Mouse (Mus musculus) liver, embryonic 15.5 days (tissue): ENCODE measurements at regions not wholly inside any gene's neighbourhood (a gene's known extent, or its start where the extent isn't known, plus 50 kb on each side); places are given as distances from the start of the nearest gene placed in this dataset.

Experiments
- ATAC-seq: fragments of 200-750 bp; cut with Nextera tagmentation; 2 replicates; pipeline ENCODE4 v1.8.0; 2017; ENCODE audit warnings: moderate number of reproducible peaks, mild to moderate bottlenecking, moderate library complexity; ENCODE audit not compliant: insufficient read depth
- H3K27ac ChIP-seq: fragments of 300-500 bp; sonication (generic); replicated peaks from 2 replicates; pipeline ENCODE4 v1.5.1; 2015; ENCODE audit warnings: mild to moderate bottlenecking, inconsistent platforms
- H3K27me3 ChIP-seq: fragments of 300-500 bp; sonication (generic); 2 replicates; pipeline ENCODE4 v1.6.1; 2015; ENCODE audit warnings: mild to moderate bottlenecking, inconsistent platforms
- H3K36me3 ChIP-seq: fragments of 300-500 bp; sonication (generic); replicated peaks from 2 replicates; pipeline ENCODE4 v1.6.1; 2015; ENCODE audit warnings: moderate library complexity, mild to moderate bottlenecking, inconsistent platforms
- H3K4me1 ChIP-seq: fragments of 300-500 bp; sonication (generic); replicated peaks from 2 replicates; pipeline ENCODE4 v1.6.1; 2015; ENCODE audit warnings: inconsistent platforms
- H3K4me2 ChIP-seq: fragments of 300-500 bp; sonication (generic); 2 replicates; pipeline ENCODE4 v1.6.1; 2015; ENCODE audit warnings: moderate library complexity, mild to moderate bottlenecking, inconsistent platforms
- H3K4me3 ChIP-seq: fragments of 300-500 bp; sonication (generic); replicated peaks from 2 replicates; pipeline ENCODE4 v1.5.1; 2015; ENCODE audit warnings: mild to moderate bottlenecking, inconsistent platforms
- H3K9ac ChIP-seq: fragments of 300-500 bp; sonication (generic); 2 replicates; pipeline ENCODE4 v1.6.1; 2015; ENCODE audit warnings: moderate library complexity, mild to moderate bottlenecking, inconsistent platforms
- H3K9me3 ChIP-seq: fragments of 300-500 bp; sonication (generic); replicated peaks from 2 replicates; pipeline ENCODE4 v1.6.1; 2016; ENCODE audit warnings: inconsistent platforms
- WGBS: fragments of 180-500 bp; shearing (Covaris S2); methylation state at CpG from one replicate; pipeline ENCODE4 v1.1.7; 2015; ENCODE audit warnings: mixed read lengths; ENCODE audit not compliant: insufficient replicate concordance; 5-methylcytosine and 5-hydroxymethylcytosine counted together

DNA sequence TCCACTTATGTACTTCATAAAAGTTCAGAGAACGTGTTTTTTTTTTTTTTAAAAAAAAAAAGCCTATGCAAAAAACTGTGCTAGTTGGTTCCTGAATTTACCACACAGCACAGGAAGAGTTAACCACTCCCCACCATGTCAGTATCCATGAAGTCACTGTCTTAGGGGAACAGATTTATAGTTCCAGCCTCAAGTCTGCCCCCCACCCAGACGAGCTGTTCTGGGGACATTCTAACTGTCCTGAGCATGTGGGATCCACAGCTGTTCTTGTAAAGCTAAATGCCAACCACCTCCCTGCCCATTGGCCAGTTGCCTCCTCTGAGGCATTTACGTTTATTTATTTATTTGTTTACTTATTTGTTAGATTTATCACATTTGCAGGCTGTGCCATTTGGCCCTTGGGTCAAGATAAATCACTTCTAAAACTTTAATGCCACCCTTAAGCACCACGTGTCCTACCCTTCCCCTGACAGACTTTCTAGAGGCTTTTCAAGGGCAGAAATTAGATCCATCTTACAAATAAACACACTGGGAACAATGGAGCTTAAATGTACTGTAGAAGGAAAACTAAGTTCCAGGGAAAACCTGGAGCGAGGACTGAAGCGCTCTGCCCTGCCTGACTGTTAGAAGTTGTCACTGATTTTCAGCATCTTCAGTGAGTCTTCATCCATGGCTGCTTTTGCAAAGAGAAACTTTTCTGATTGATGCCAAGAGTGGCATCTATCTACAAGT lies 343.7 kb upstream of the Nfe2l3 start:
- H3K9ac ChIP-seq: no peak overlapping the region
- no peaks in the 10 kb centered on the region; the same call in 1 of the 2 replicates for H3K4me1 ChIP-seq
- H3K4me3 ChIP-seq: no peak overlapping the region
- ATAC-seq: no peak
- WGBS: 36% methylated on average over 6 of the region's 6 CpGs
- no peaks in the 10 kb centered on the region for H3K9me3 ChIP-seq
- no peaks in the 10 kb centered on the region for H3K27me3 ChIP-seq
- H3K4me2 ChIP-seq: no peak overlapping the region
- no peak overlapping the region for H3K27ac ChIP-seq
- no peaks in the 10 kb centered on the region for H3K36me3 ChIP-seq

GRCm38 (mm10) chr6:51093196-51093595 lies 339.3 kb upstream of the Nfe2l3 start:
- Histone ChIP-seq H3K9ac (no peak overlapping the region), H3K36me3 (no peaks in the 10 kb centered on the region), H3K27me3 (no peaks in the 10 kb centered on the region), H3K27ac (no peak overlapping the region), H3K4me3 (no peak overlapping the region), H3K9me3 (no peaks in the 10 kb centered on the region), H3K4me1 (no peaks in the 10 kb centered on the region; the same call in 1 of the 2 replicates), H3K4me2 (no peak overlapping the region)
- no peak for ATAC-seq
- 67% methylated on average over 4 of the region's 4 CpGs for WGBS

DNA sequence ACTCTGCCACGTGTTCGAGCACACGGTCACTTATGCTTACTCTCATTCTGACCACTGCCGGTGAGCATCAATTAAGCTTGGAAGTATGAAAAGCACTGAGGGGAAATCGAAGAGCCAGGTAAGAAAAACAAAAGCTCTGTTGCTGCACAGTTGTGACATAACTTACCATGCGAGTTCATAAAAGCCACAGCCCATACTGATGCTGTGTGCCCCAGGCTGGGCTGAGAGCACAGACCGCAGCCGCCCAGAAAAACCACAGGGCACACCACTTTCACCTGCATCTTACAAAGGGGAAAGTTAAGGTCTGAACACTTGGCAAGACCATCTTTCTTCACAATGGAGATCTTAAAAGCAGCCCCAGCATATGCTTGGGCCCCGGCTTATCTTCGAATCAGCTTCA lies 338.2 kb upstream of the Nfe2l3 start:
- Histone ChIP-seq H3K27me3 (no peaks in the 10 kb centered on the region), H3K4me2 (no peak overlapping the region), H3K9me3 (no peaks in the 10 kb centered on the region), H3K36me3 (no peaks in the 10 kb centered on the region), H3K27ac (no peak overlapping the region), H3K4me3 (no peak overlapping the region), H3K4me1 (no peaks in the 10 kb centered on the region), H3K9ac (no peak overlapping the region)
- WGBS: 72% methylated on average over 10 of the region's 10 CpGs
- no peak for ATAC-seq

DNA sequence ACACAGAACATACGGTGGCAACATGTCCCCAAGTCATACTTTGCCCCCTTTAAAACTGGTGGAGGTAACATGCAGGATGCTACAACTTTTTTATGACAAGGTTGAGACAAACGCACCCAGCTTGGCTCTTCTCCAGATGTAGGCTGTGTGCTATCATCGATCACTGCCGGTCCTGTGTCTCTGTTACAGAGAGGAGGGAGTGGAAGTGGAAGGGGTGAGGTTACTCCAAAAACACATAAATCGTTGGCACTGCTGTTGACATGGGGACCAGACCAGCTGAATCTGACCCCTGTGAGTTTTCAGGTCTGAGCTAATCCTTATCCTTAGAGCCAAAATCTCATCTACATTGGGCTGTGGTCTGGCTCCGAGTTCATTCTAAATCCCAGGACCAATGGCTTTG lies 335.0 kb upstream of the Nfe2l3 start:
- 64% methylated on average over 6 of the region's 6 CpGs for WGBS
- no peak for ATAC-seq
- Histone ChIP-seq H3K4me2 (no peak overlapping the region), H3K4me3 (no peak overlapping the region), H3K27ac (no peak overlapping the region), H3K36me3 (no peaks in the 10 kb centered on the region), H3K27me3 (no peaks in the 10 kb centered on the region), H3K9me3 (no peaks in the 10 kb centered on the region), H3K9ac (no peak overlapping the region), H3K4me1 (no peaks in the 10 kb centered on the region)

- Histone ChIP-seq H3K4me2 (no peak overlapping the region), H3K4me1 (no peaks in the 10 kb centered on the region), H3K4me3 (no peak overlapping the region), H3K9me3 (no peaks in the 10 kb centered on the region), H3K36me3 (no peaks in the 10 kb centered on the region), H3K27ac (no peak overlapping the region), H3K27me3 (no peaks in the 10 kb centered on the region), H3K9ac (no peak overlapping the region)
- WGBS: 44% methylated on average over 4 of the region's 4 CpGs
- no peak for ATAC-seq
Observed at GRCm38 (mm10) chr6:51100341-51100740, 332.1 kb upstream of the Nfe2l3 start.

- no peaks in the 10 kb centered on the region for H3K27me3 ChIP-seq
- WGBS: 56% methylated on average over 4 of the region's 4 CpGs
- no peak overlapping the region for H3K27ac ChIP-seq
Observed at GRCm38 (mm10) chr6:51103236-51103635, 329.2 kb upstream of the Nfe2l3 start.

GRCm38 (mm10) chr6:51104336-51104735 lies 328.1 kb upstream of the Nfe2l3 start:
- Histone ChIP-seq H3K36me3 (no peaks in the 10 kb centered on the region), H3K4me1 (no peaks in the 10 kb centered on the region), H3K27ac (no peak overlapping the region), H3K4me3 (no peak overlapping the region), H3K9ac (no peak overlapping the region), H3K4me2 (no peak overlapping the region), H3K9me3 (no peaks in the 10 kb centered on the region), H3K27me3 (no peaks in the 10 kb centered on the region)
- 64% methylated on average over 5 of the region's 5 CpGs for WGBS
- no peak for ATAC-seq

More at GRCm38 (mm10) chr6:51103236-51103635, 329.2 kb upstream of the Nfe2l3 start:
- ATAC-seq: no peak
- no peaks in the 10 kb centered on the region for H3K4me1 ChIP-seq
- no peaks in the 10 kb centered on the region for H3K36me3 ChIP-seq
- H3K4me2 ChIP-seq: no peak overlapping the region
- H3K9me3 ChIP-seq: no peaks in the 10 kb centered on the region
- H3K9ac ChIP-seq: no peak overlapping the region
- H3K4me3 ChIP-seq: no peak overlapping the region

DNA sequence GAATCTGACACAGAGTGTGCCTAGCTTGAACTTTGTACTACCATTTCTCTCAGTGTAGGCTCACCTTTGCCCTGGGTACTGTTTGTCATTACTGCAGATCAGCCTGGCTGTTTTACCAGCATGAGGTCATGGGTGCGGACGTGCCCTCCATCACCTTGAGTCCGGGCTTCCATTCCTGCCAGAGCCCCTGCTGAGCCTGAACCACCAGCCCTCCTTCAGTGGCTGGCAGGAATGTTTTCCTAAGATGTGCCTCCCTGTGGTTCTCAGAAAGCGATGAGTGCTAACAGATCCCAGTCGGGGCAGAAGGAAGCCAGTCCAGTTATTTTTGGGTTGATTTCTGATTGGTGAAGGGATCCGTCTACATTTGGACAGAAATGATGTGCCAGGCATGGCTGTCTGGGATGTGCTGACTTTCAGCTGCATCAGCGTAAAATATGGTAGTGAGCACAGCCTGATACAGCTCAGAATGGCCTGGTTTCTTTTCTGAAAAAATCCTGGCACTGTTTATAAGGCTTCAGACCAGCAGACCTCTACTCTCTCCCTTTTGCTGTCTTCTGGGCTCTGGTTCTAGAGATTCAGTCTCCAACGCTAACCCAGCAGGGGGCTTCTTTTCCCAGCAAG lies 324.0 kb upstream of the Nfe2l3 start:
- WGBS: 46% methylated on average over 8 of the region's 8 CpGs
- H3K4me3 ChIP-seq: no peak overlapping the region
- H3K4me1 ChIP-seq: no peaks in the 10 kb centered on the region
- no peaks in the 10 kb centered on the region for H3K27me3 ChIP-seq
- H3K9ac ChIP-seq: no peak overlapping the region
- no peaks in the 10 kb centered on the region for H3K36me3 ChIP-seq
- ATAC-seq: no peak
- H3K27ac ChIP-seq: no peak overlapping the region
- H3K4me2 ChIP-seq: no peak overlapping the region
- H3K9me3 ChIP-seq: no peaks in the 10 kb centered on the region

GRCm38 (mm10) chr6:51110596-51110995 lies 321.9 kb upstream of the Nfe2l3 start:
- H3K4me3 ChIP-seq: no peak overlapping the region
- no peak overlapping the region for H3K4me2 ChIP-seq
- H3K27me3 ChIP-seq: no peaks in the 10 kb centered on the region
- ATAC-seq: no peak
- no peak overlapping the region for H3K9ac ChIP-seq
- no peaks in the 10 kb centered on the region for H3K36me3 ChIP-seq
- no peaks in the 10 kb centered on the region for H3K9me3 ChIP-seq
- no peaks in the 10 kb centered on the region for H3K4me1 ChIP-seq
- H3K27ac ChIP-seq: no peak overlapping the region
- WGBS: 71% methylated on average over 3 of the region's 3 CpGs

DNA sequence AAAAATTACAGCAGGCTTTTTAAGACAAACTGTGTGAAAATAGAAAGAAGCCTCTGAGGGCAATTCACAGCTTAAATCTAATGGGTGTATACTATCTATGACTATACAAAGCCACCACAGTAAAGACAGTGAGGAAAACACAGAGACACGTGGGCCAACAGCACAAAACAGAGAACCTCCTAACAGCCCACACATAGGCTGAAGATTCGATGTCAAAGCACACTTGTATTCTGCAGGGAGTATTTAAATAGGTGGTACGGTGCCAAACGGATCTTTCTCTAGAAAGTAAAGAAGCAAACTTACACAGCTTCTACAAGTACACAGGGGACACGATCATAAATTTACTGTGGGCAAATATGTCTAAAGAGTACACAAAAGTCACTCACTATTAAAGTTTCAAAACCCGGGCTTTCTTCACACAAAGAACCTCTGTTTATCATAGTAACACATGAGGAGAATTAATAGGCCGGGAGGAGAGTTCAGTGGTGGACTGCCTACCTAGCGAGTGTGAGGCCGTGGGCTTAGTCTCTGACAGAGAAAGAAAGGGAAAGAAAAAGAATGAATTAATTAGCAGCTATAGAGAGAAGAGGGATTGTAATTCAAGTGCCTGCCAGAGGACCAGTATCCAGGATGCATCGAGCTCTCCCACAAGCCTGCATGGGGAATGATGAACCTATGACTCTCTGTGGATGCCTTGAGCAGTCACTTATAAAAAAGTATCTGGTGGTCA lies 317.7 kb upstream of the Nfe2l3 start:
- Histone ChIP-seq H3K27ac (no peak overlapping the region), H3K4me1 (no peaks in the 10 kb centered on the region), H3K27me3 (no peaks in the 10 kb centered on the region), H3K9me3 (no peaks in the 10 kb centered on the region), H3K36me3 (no peaks in the 10 kb centered on the region), H3K9ac (no peak overlapping the region), H3K4me3 (no peak overlapping the region), H3K4me2 (no peak overlapping the region)
- ATAC-seq: no peak
- 62% methylated on average over 10 of the region's 10 CpGs for WGBS

DNA sequence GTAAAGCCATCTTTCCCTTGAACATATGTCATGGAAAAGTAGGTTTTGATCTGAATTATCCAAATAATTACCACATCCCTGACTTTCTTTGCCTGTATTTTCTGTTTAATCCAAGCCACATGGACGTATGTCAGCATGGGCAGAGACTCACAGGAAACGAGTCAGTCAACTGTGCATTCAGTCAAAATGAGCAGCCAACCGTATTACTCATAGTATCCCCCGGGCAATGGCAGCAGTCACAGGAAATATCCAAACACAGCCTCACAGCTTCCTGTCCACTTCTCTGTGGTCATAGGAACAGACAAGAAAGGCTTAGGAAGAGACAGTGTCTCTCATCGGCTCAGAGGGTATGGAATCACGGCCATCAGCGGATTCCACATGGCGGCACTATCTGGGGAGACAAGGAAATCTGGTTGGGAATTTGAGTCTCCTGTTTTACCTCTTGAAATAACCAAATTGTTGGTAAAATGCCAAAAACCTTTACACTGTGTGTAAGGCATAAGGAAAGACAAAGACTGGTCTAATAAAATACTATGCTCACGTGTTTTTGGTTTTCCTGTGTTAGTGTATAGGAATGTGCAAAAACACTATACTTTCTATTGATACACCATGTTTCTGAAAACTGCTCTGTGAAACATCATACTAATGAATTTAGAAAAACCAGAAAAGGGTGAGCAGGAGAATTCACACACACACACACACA lies 313.5 kb upstream of the Nfe2l3 start:
- Histone ChIP-seq H3K4me2 (no peak overlapping the region), H3K27me3 (no peaks in the 10 kb centered on the region), H3K27ac (no peak overlapping the region), H3K9me3 (no peaks in the 10 kb centered on the region), H3K36me3 (no peaks in the 10 kb centered on the region), H3K9ac (no peak overlapping the region), H3K4me1 (no peaks in the 10 kb centered on the region; the same call in 1 of the 2 replicates), H3K4me3 (no peak overlapping the region)
- 50% methylated on average over 9 of the region's 9 CpGs for WGBS
- no peak for ATAC-seq
